Mouse (Mus musculus) c-Kit-positive CD71-negative TER-119-negative erythroid progenitor cells, embryonic 14.5 days (primary cell): ENCODE results near the gene Prickle1.

Source experiments
- DNase-seq: peaks from one replicate; pipeline ENCODE4 v3.0.0-alpha.2; 2013; ENCODE audit warnings: low read depth

Prickle1 gene

DNA sequence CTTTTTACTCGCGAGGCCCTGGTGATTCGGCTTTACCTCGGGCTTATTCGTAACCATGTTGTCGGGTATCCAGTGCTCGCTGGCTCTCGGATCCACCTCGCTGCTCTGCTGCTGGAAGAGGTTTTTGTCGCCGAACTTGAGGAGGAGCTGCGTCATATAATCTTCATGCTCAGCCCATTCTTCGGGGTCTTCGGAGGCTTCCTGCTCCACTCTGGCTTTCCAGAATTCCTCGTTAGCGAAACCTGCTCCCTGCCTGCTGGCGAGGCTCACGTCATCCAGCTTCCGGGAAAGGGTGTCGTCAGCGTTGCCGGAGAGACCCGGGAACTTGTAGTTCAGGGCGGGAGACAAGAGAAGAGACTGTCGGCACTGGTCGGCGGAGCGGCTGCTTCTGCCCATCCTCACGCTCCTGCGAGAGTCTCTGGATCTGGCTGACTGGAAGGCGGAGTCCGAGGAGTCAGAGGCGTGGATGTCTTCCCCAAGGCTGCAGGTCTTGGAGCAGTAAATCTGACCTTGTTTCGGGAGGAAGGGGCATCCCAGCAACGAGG lies 92.4 kb downstream of the Prickle1 start:
- no peak for DNase-seq

DNA sequence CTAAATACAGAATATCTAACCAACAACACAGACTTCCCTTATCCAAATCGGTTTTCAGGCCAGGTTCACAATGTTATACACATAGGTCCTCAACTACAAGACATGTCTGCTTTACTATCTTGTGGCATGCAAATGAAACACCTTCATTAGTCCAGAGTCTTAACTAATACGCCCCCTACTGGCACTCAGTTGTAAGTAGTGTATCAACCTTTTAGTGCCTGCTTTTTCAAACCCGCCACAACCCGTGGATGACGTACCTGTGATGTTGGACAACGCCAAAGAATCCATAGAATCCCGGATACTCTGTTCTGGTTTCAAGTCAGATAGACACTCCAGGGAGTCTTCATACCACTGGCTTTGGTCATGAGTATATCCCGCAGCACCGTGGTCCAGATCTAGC lies 93.0 kb downstream of the Prickle1 start:
- DNase-seq = no peak

DNA sequence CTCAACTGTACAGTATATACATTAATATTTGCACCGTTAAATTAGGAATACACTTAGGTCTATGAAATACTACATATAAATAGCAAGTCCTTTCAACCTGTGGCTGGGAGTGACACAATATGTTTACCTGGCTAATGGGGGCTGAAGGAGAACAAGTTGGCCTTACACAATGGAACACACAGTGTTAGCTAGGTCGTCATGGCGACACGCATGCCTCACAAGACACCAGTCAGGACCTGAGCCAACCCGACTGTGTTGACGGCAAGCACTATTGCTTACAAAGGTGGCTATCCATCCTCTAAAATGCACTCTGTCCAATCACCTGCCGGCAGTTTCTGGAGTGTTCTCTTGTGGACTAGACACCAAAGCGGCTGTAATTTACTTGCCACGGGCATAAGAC lies 95.8 kb downstream of the Prickle1 start:
- DNase-seq = no peak

DNA sequence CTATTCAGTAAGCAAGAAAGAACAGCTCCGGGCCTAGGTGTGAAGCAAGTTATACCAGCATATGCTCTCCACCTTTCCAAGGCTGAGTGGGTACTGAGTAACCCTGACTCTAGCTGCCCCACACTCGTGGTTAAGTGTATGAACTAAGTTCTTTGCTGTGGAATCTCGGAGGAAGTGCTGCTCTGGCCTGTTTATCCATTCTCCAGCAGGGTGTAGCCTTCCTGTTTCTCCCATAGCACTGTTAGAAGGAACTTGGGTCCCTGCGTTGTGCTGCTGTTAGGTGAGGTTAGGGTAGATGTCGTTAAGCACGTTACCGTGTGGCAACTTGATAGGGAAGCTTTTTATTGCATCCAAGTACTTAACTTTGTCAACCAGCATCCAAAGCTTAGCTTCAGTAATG lies 101.0 kb downstream of the Prickle1 start:
- no peak for DNase-seq

DNA sequence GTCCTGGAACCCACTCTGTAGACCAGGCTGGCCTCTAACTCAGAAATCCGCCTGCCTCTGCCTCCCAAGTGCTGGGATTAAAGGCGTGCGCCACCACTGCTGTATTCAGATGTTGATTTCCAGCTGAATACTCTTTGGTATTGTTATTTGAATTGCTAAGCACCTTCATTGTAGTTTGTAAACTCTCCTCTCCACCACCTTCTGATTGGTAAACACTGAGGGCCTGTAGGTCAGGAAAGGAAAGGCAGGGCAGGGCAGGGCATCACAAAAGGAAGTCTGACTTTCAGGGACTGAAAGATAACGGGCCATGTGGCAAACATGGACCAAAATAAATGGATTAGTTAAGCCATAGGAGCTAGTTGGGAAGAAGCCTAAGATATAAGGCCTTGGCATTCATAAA lies 106.1 kb downstream of the Prickle1 start:
- DNase-seq = no peak

DNA sequence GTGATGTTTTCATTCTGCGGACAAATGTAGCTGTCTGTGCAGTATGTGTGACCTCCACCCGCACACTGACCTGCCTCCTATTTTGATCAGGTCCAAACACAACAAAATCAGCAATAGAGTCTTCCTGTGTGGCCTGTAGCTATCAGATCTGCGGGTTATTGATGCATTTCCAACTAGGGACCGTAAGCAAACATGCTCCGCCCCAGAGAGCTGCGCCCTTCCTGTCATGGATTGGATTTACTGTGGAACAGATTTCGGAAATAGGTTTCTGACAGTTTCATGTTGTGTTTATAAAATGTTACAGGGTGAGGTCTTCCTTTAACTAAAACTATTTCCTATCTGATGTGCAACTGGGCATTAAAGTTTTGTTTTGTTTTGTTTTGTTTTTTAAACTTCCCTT lies 109.6 kb downstream of the Prickle1 start:
- no peak for DNase-seq

DNA sequence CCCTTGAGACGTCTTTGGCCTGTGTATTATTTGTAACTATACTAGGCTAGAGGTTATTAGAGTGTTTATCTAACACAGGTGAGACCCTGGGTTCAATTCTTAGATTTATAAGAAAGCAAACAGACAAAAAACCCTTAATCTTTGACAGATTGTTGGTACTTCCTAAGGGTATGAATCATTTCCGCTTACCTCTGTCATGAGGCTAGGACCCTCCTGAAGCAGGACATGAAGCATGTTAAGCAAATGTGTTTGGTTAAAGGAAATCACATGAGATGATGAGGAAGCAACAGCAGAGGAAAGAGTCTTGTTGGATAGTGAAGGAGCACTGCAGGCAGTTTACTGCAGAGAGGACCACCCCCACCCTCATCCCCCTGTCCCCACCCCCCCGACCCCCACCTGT lies 110.4 kb downstream of the Prickle1 start:
- no peak for DNase-seq

DNA sequence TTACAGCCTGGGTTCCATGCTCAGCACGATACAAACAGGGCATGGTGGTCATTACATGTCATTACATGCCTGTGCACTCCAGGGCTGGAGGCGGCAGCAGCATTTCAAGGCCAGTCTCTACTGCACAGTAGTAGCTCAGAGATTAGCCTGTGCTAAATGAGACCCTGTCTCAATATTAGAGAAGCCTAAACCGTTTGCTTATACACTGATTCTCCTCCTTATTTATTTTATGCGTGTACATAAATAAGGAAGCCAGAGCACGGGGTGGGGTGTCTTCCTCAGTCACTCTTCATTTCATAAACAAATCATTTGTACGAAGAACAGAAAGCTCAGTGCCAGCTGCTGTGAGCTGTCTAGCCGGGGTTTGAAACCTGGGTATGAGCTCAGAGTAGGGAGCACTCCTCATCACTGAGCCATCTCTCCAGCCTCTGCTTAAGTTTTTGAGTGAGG lies 111.4 kb downstream of the Prickle1 start:
- DNase-seq = no peak

DNA sequence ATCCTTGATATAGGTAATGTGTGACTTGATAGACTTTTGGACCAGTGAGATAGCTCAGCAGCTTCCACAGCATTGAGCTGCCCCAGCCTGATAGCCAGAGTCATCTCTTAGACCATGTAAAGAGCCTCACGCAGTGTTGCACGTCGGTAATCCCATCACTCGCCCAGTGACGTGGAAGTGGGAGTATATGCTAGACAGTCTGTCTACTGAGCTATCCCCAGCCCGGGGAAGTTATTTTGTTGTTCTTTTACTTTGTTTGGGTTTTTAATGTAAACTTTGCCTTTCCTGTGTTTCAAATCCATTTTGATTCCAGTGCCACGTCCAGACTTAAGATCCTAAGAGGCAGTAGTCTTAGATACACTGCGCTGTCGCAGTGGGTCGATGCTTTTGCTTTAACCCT lies 114.6 kb downstream of the Prickle1 start:
- no peak for DNase-seq

DNA sequence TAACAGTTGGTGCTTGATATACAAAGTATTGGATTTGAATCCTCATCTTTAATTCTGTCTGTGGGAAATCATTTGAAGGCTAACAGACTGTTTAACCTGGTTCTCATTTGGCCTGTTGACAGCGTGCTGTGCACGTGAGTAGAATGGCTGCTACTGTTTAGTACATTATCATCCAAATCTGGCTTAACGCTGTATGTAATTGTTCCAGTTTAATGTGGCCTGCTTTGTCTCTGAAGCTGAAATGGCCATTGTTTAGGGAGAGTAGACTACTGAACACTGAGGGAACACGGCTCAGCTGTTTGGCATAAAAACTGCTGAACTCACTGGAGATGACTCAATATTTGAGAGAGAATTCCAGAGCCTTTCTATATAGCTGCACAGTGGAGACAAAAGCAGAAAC lies 116.2 kb downstream of the Prickle1 start:
- no peak for DNase-seq

DNA sequence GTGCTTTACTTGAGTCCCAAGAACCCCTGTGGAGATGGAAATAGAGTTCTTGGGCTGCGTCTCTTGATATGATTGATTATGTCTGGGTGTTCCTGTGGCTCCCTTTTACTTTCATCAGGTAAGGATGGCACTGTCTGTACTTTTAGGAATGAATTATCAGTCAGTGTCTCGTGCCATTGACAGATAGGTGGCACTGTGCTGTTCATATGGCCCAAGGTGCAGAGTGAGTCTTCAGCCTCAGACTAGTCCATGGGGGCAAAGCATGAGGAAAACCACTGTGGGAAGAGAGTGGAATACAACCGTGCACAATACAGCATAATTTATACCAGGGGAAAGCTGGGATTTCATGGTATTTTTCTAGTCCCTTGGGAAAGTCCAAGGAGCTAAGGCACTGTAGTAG lies 117.0 kb downstream of the Prickle1 start:
- DNase-seq = no peak

DNA sequence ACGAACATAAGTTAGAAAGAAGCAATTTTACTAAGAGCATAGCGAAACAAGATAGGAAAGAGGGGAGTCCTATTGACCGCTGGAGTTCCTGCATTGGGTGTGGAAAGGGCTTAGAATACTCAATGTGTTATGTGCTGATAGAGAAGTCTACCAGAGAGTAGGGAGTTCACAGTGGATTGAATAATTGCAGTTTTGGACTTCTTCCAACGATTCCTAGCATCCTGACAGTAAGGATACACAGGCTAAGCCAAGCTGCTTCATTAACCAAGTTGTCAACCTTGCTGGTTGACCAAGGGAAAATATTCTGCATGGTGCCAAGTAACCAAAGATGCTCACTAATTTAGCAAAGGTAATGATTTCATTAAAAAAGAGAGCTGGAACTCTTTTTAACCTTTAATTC lies 118.0 kb downstream of the Prickle1 start:
- DNase-seq = no peak

DNA sequence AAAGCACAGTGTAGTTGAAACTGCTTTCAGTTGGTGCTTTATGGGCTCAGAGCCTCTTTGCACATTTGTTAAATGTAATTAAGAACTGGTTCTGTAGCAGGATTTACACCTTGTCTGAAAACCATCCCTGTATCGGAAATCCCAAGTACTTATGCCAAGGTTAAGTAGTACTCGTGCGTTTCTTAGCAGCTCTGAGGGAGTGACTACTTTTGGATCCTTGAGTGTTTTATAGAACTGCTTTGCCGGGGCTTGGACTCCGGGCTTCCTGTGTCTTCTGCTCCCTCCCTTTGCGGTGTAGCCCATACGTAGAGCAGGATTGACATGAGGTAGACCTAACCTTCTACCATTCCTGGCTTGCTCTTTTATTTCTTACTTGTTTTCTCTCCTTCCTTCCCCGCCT lies 120.0 kb downstream of the Prickle1 start:
- no peak for DNase-seq

DNA sequence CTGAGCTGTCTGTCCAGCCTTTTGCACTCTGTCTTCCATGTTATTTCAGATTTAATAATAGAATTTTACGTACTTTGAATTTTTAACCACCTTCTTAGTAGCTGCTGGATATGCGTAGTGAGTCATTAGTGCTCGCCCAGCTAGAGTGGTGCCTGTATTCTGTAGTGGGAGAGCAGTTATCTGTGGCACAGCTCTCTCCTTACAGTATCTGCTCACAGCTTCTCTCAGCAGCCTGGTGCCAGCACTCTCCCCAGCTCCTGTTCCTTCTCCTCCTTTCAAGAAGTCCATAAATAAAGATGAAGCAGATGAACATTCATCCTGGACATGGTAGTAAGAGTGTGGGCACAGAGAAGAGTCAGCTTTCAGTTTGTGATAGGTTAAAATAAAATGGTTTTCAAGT lies 121.4 kb downstream of the Prickle1 start:
- DNase-seq = no peak

DNA sequence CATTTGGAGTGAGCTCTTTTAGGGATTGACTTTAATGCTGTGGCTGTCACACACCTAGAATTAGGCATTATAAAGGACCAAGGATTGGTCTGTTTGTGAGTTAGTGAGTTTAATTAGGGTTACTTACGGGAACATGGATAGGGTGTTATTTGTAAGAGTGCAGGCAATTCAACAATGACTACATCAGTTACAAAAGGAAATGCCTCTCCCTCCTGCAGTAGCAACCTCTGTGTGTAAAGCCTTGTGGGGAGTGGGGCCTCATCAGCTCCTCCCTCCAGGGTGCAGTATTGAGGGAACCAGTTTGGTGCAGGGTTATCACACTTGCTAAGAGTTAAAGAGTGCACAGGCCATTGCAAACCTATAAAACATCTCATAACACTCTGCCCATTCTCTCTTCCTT lies 123.6 kb downstream of the Prickle1 start:
- DNase-seq = no peak

DNA sequence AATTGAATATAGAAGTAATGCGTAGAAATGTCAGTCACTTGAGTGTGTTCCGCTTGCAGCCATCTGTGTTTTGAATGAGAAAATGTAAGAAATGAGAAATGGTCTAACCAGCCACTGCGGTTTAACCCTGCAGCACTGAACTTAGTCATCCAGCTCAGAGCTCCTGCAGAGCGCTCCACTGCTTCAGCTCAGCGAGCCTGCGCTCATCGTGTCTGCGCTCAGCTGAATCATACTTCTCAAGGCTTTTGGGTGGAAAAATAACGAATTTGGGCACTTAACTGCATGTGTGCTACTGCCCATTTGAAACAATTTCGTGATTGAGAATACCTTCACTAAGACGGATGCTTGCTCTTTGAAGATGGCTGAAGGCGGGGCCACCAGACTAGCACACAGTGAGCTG lies 124.0 kb downstream of the Prickle1 start:
- no peak for DNase-seq

DNA sequence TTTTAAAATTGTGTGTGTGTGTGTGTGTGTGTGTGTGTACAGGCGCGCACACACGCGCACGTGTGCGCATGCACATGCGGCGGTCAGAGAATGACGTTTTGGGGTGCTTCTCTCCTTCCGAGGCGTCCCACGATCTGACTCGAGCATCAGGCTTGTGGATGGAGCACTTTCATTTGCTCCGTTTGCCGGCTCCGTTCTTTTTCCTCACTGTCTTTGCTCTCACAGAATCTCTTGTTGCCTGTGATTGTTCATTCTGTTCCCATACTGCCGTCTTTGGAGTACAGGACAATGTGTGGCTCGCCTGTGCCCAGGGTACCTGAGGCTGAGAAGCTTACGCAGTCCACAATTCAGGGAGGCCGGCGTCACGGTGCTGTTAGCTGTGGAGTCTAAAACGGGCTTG lies 134.6 kb downstream of the Prickle1 start:
- DNase-seq = no peak

DNA sequence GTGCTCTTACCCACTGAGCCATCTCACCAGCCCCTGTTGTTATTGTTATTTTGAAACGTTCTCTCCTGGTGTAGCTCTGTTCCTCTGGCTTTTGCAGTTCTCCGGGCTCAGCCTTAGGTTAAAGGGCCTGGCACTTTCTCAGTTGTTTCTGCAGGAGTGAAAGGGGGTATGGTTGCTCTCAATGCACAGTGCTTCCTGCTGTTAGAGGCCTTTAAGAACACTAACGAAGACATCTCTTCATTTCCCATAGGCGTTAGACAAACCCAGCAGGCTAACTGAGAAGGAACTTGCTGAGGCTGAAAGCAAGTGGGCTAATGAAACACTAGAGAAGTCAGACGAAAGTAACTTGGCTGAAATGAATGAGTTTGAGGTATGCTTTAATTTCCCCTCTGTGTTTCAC lies 136.3 kb downstream of the Prickle1 start:
- no peak for DNase-seq

DNA sequence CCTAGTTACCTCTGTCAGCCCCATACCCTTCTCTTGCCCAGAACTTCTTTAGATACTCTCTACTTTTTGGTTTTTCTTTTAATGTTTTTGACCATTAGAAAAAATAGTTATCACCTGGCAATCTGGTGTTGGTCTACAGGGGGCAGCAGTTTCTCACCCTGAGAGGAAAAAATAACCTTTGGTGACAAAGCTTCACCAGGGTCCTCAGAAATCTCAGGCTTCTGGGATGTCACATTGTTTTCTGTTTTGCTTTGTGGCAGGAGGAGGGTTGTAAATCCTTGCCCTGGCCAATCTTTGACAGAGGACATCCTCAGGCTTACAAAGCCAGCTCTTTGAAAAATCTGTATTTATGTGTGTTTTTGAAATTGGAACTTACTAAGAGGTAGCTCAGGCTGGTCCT lies 139.7 kb downstream of the Prickle1 start:
- DNase-seq = no peak

DNA sequence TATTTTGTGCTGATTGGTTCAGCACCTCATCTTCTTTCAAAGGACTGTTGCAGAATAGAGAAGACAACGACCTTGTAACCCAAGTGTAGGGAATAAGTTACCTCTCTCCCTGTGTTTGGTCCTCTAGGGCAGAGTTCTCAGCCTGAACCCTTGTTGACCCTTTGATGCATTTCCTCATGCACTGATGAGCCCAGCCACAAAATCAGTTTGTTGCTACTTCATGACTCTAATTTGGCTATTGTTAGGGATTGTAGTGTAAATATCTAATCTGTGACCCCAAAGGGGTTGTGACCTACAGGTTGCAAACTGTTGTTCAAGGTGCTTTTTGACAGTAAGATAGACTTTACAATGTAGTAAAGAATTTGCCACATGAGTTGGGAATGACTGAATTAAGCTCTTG lies 142.4 kb downstream of the Prickle1 start:
- no peak for DNase-seq
